Mouse (Mus musculus): Measurements from ENCODE around the gene Ccdc134. TPM values are rescaled to one million over a fixed set of nuclear protein-coding genes. Genes with fewer than 3 reads are reported as not detected.

Ccdc134 gene
- polyA plus RNA-seq, 1 experiment from 2014 or later = 15.5 TPM

- Histone ChIP-seq H3K9ac (no peak overlapping the region), H3K9me3 (no peaks in the 10 kb centered on the region), H3K27ac (no peak overlapping the region), H3K4me1 (no peaks in the 10 kb centered on the region), H3K36me3 (0 out of 2 replicates have a peak, but pooled peaks cover 2% of the 10 kb centered on the region), H3K27me3 (replicated peaks) (no peaks in the 10 kb centered on the region), H3K4me3 (replicated peaks) (no peak overlapping the region), H3K4me2 (no peak overlapping the region)
- no peak for ATAC-seq (ENCODE audit: insufficient read depth, low FRiP score, low read depth)
- 85% methylated on average over 4 of the region's 4 CpGs for WGBS
Observed at GRCm38 (mm10) chr15:82135372-82135771, 7.7 kb downstream of the Ccdc134 start.

GRCm38 (mm10) chr15:82138565-82138964 is 10.8 kb downstream of the Ccdc134 start:
- H3K36me3 ChIP-seq = 0 out of 2 replicates have a peak, but pooled peaks cover 5% of the 10 kb centered on the region
- H3K9me3 ChIP-seq = no peaks in the 10 kb centered on the region
- WGBS = 54% methylated on average over 4 of the region's 4 CpGs
- no peaks in the 10 kb centered on the region for H3K27me3 ChIP-seq (replicated peaks)
- no peaks in the 10 kb centered on the region for H3K4me1 ChIP-seq
- no peak overlapping the region for H3K4me2 ChIP-seq
- ATAC-seq (ENCODE audit: insufficient read depth, low FRiP score, low read depth) = no peak
- no peak overlapping the region for H3K4me3 ChIP-seq (replicated peaks)
- no peak overlapping the region for H3K27ac ChIP-seq
- no peak overlapping the region for H3K9ac ChIP-seq

- no peak overlapping the region for H3K4me2 ChIP-seq
- 92% methylated on average over 8 of the region's 8 CpGs for WGBS
- H3K4me1 ChIP-seq = no peaks in the 10 kb centered on the region
- no peak overlapping the region for H3K4me3 ChIP-seq (replicated peaks)
- H3K27me3 ChIP-seq (replicated peaks) = no peaks in the 10 kb centered on the region
- no peak overlapping the region for H3K9ac ChIP-seq
- no peak for ATAC-seq (ENCODE audit: insufficient read depth, low FRiP score, low read depth)
- 0 out of 2 replicates have a peak, but pooled peaks cover 5% of the 10 kb centered on the region for H3K36me3 ChIP-seq
- no peak overlapping the region for H3K27ac ChIP-seq
- no peaks in the 10 kb centered on the region for H3K9me3 ChIP-seq
Observed at GRCm38 (mm10) chr15:82139196-82139595, 11.5 kb downstream of the Ccdc134 start.

GRCm38 (mm10) chr15:82140355-82140754 is 12.6 kb downstream of the Ccdc134 start:
- Histone ChIP-seq H3K9ac (no peak overlapping the region), H3K4me3 (replicated peaks) (no peak overlapping the region), H3K27ac (no peak overlapping the region), H3K27me3 (replicated peaks) (no peaks in the 10 kb centered on the region), H3K4me1 (no peaks in the 10 kb centered on the region), H3K9me3 (no peaks in the 10 kb centered on the region), H3K36me3 (0 out of 2 replicates have a peak, but pooled peaks cover 5% of the 10 kb centered on the region), H3K4me2 (no peak overlapping the region)
- 83% methylated on average over 3 of the region's 3 CpGs for WGBS
- ATAC-seq (ENCODE audit: insufficient read depth, low FRiP score, low read depth) = 0 out of 2 replicates have a peak, but pooled peaks have one; percentile 28

GRCm38 (mm10) chr15:82144157-82144556 is 16.4 kb downstream of the Ccdc134 start:
- no peaks in the 10 kb centered on the region for H3K9me3 ChIP-seq
- 84% methylated on average over 5 of the region's 5 CpGs for WGBS
- H3K4me3 ChIP-seq (replicated peaks) = no peak overlapping the region
- no peak overlapping the region for H3K4me2 ChIP-seq
- H3K36me3 ChIP-seq = 0 out of 2 replicates have a peak, but pooled peaks cover 3% of the 10 kb centered on the region
- no peak overlapping the region for H3K27ac ChIP-seq
- H3K27me3 ChIP-seq (replicated peaks) = no peaks in the 10 kb centered on the region
- peaks cover 15% of the 10 kb centered on the region for H3K4me1 ChIP-seq
- no peak for ATAC-seq (ENCODE audit: insufficient read depth, low FRiP score, low read depth)
- H3K9ac ChIP-seq = no peak overlapping the region

- WGBS = 27% methylated on average over 2 of the region's 2 CpGs
Observed at GRCm38 (mm10) chr15:82145408-82145807, 17.7 kb downstream of the Ccdc134 start.

GRCm38 (mm10) chr15:82145851-82146769 is 18.4 kb downstream of the Ccdc134 start:
- Histone ChIP-seq H3K9me3 (no peaks in the 10 kb centered on the region), H3K9ac (no peak overlapping the region), H3K27ac (peak overlapping the region; percentile 97), H3K4me3 (replicated peaks) (peak overlapping the region; percentile 90), H3K36me3 (0 out of 2 replicates have a peak, but pooled peaks cover 3% of the 10 kb centered on the region), H3K4me1 (peaks cover 23% of the 10 kb centered on the region), H3K27me3 (replicated peaks) (no peaks in the 10 kb centered on the region), H3K4me2 (peak overlapping the region; percentile 73)
- 10% methylated on average over 11 of the region's 11 CpGs for WGBS
- peak; percentile 5 for ATAC-seq (ENCODE audit: insufficient read depth, low FRiP score, low read depth)

More at GRCm38 (mm10) chr15:82145408-82145807, 17.7 kb downstream of the Ccdc134 start:
- ATAC-seq (ENCODE audit: insufficient read depth, low FRiP score, low read depth) = no peak
- Histone ChIP-seq H3K4me2 (no peak overlapping the region), H3K9ac (no peak overlapping the region), H3K36me3 (0 out of 2 replicates have a peak, but pooled peaks cover 3% of the 10 kb centered on the region), H3K27ac (peak overlapping the region; percentile 97), H3K4me1 (peaks cover 19% of the 10 kb centered on the region), H3K4me3 (replicated peaks) (no peak overlapping the region), H3K27me3 (replicated peaks) (no peaks in the 10 kb centered on the region), H3K9me3 (no peaks in the 10 kb centered on the region)

GRCm38 (mm10) chr15:82146770-82147610 is 19.3 kb downstream of the Ccdc134 start, which contains the start of gene Srebf2:
Gene Srebf2, plus strand, starts transcription at chr15:82147181.
- H3K4me1 ChIP-seq = peaks cover 24% of the 10 kb centered on the region
- under 1% methylated on average over 79 of the region's 79 CpGs for WGBS

GRCm38 (mm10) chr15:82147611-82148111 is 19.9 kb downstream of the Ccdc134 start:
- Histone ChIP-seq H3K9ac (peak overlapping the region; percentile 84), H3K27me3 (replicated peaks) (no peaks in the 10 kb centered on the region), H3K4me1 (peaks cover 28% of the 10 kb centered on the region), H3K9me3 (no peaks in the 10 kb centered on the region), H3K27ac (peak overlapping the region; percentile 97), H3K36me3 (no peaks in the 10 kb centered on the region), H3K4me3 (replicated peaks) (peak overlapping the region; percentile 90), H3K4me2 (peak overlapping the region; percentile 73)
- WGBS = under 1% methylated on average over 49 of the region's 50 CpGs
- ATAC-seq (ENCODE audit: insufficient read depth, low FRiP score, low read depth) = no peak

More at GRCm38 (mm10) chr15:82146770-82147610, 19.3 kb downstream of the Ccdc134 start, which contains the start of gene Srebf2:
- Histone ChIP-seq H3K4me3 (replicated peaks) (peak within 1 kb of the TSS; percentile 90), H3K9ac (peak within 1 kb of the TSS; percentile 84), H3K9me3 (no peaks in the 10 kb centered on the region), H3K27me3 (replicated peaks) (no peaks in the 10 kb centered on the region), H3K27ac (peak within 1 kb of the TSS; percentile 97), H3K4me2 (peak within 1 kb of the TSS; percentile 73), H3K36me3 (no peaks in the 10 kb centered on the region)
- ATAC-seq (ENCODE audit: insufficient read depth, low FRiP score, low read depth) = peak; percentile 96

- Histone ChIP-seq H3K4me2 (peak overlapping the region; percentile 73), H3K9me3 (no peaks in the 10 kb centered on the region), H3K9ac (peak overlapping the region; percentile 84; the same call in 1 of the 2 replicates), H3K36me3 (no peaks in the 10 kb centered on the region), H3K27ac (peak overlapping the region; percentile 97), H3K4me3 (replicated peaks) (peak overlapping the region; percentile 90), H3K4me1 (peaks cover 31% of the 10 kb centered on the region), H3K27me3 (replicated peaks) (no peaks in the 10 kb centered on the region)
- no peak for ATAC-seq (ENCODE audit: insufficient read depth, low FRiP score, low read depth)
- WGBS = 15% methylated on average over 9 of the region's 9 CpGs
Observed at GRCm38 (mm10) chr15:82148510-82148911, 20.8 kb downstream of the Ccdc134 start.

- no peaks in the 10 kb centered on the region for H3K9me3 ChIP-seq
- H3K4me1 ChIP-seq = peaks cover 38% of the 10 kb centered on the region
- no peak overlapping the region for H3K27ac ChIP-seq
- no peaks in the 10 kb centered on the region for H3K27me3 ChIP-seq (replicated peaks)
- no peak overlapping the region for H3K4me3 ChIP-seq (replicated peaks)
- no peaks in the 10 kb centered on the region for H3K36me3 ChIP-seq
- no peak overlapping the region for H3K4me2 ChIP-seq
- H3K9ac ChIP-seq = no peak overlapping the region
- no peak for ATAC-seq (ENCODE audit: insufficient read depth, low FRiP score, low read depth)
Observed at GRCm38 (mm10) chr15:82150042-82150441, 22.3 kb downstream of the Ccdc134 start.

All from stomach, embryonic 15.5 days (tissue).